Mouse (Mus musculus): ENCODE results near the gene Guk1. TPM values are rescaled to one million over a fixed set of nuclear protein-coding genes. Genes with fewer than 3 reads are reported as not detected.

The Guk1 gene
- polyA plus RNA-seq, 1 experiment from 2014 or later = 248 TPM

DNA sequence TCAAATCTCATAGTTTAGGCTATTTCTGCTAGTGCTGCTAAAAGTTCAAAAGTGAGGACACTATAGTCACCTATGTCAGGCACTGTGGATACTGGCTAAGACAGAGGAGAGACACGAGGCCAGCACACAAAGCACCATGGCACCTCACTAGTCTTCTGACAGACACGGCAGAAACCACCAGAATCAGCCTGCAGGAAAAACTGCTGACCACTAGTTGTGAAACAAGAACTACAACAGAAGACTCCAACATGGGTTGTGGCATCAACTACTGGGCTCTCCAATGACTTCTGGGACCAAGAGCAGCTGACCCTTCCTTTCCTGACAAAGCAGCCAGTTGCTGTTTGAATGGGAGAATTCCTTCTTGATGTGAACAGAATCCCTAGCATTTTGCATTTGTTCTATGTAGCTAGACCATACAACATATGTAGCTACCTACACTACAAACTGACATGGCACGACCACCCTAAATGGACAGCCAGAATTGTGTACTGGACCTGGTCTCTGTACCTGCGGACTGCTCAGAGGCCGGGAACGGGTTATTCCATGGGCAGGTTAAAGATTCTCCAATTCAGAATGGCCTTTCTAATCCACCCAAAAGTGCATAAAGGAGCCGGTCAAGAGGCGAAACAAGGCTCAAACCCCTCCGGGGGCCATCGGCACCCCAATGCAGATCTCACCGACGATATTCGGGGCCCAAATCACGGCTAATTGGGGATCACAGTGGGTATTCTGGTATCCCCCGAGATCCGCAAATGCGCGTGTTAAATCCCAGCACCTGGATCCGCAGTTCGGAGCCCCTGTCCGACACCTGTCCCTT lies 35.0 kb upstream of the Guk1 start:
- Histone ChIP-seq H3K9ac (peak overlapping the region; percentile 97), H3K27ac (peak overlapping the region; percentile 91), H3K27me3 (ENCODE audit: control insufficient read depth, insufficient read depth, low read length) (no peaks in the 10 kb centered on the region), H3K4me2 (replicated peaks) (peak overlapping the region; percentile 83), H3K9me3 (ENCODE audit: control insufficient read depth, low read length) (no peaks in the 10 kb centered on the region), H3K36me3 (replicated peaks; ENCODE audit: control insufficient read depth, insufficient read depth) (no peaks in the 10 kb centered on the region), H3K4me3 (replicated peaks; ENCODE audit: low read length) (peak overlapping the region; percentile 98), H3K4me1 (replicated peaks; ENCODE audit: control insufficient read depth, insufficient read depth, low read length) (peaks cover 28% of the 10 kb centered on the region)
- DNase-seq (ENCODE audit: low spot score) (no peak), ATAC-seq (ENCODE audit: low FRiP score) (no peak)
- 7% methylated on average over 21 of the region's 21 CpGs for WGBS

DNA sequence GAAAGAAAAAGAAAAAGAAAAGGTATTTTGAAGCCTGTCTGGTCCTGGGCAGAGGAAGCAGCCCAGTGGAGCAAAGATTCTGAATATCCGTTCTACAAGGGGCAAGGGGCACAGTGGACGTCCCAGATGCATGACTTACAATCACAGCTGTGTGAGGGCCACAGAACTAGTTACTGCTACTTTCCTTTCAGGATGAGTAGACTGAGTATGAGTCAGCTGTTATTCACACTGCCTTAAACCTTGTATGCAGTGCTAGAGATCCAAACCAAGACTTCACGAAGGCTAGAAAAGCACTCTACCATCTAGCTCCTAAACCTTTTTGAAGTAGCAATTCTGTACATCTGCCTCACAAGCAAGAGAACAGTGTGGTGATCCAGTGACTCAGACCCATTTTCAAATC lies 34.2 kb upstream of the Guk1 start:
- Histone ChIP-seq H3K4me2 (replicated peaks) (peak overlapping the region; percentile 83), H3K9me3 (ENCODE audit: control insufficient read depth, low read length) (no peaks in the 10 kb centered on the region), H3K9ac (peak overlapping the region; percentile 97), H3K4me3 (replicated peaks; ENCODE audit: low read length) (peak overlapping the region; percentile 98), H3K27me3 (ENCODE audit: control insufficient read depth, insufficient read depth, low read length) (no peaks in the 10 kb centered on the region), H3K4me1 (replicated peaks; ENCODE audit: control insufficient read depth, insufficient read depth, low read length) (peaks cover 28% of the 10 kb centered on the region), H3K27ac (no peak overlapping the region), H3K36me3 (replicated peaks; ENCODE audit: control insufficient read depth, insufficient read depth) (no peaks in the 10 kb centered on the region)
- DNase-seq (ENCODE audit: low spot score) = no peak
- WGBS = 73% methylated on average over 3 of the region's 3 CpGs
- ATAC-seq (ENCODE audit: low FRiP score) = no peak

GRCm38 (mm10) chr11:59225167-59225566 lies 33.2 kb upstream of the Guk1 start:
- ATAC-seq (ENCODE audit: low FRiP score) (no peak), DNase-seq (ENCODE audit: low spot score) (no peak)
- H3K4me2 ChIP-seq (replicated peaks) = peak overlapping the region; percentile 83
- H3K4me1 ChIP-seq (replicated peaks; ENCODE audit: control insufficient read depth, insufficient read depth, low read length) = peaks cover 28% of the 10 kb centered on the region
- H3K9ac ChIP-seq = no peak overlapping the region
- H3K9me3 ChIP-seq (ENCODE audit: control insufficient read depth, low read length) = no peaks in the 10 kb centered on the region
- no peak overlapping the region for H3K27ac ChIP-seq
- no peaks in the 10 kb centered on the region for H3K27me3 ChIP-seq (ENCODE audit: control insufficient read depth, insufficient read depth, low read length)
- H3K36me3 ChIP-seq (replicated peaks; ENCODE audit: control insufficient read depth, insufficient read depth) = no peaks in the 10 kb centered on the region
- 83% methylated on average over 2 of the region's 2 CpGs for WGBS
- no peak overlapping the region for H3K4me3 ChIP-seq (replicated peaks; ENCODE audit: low read length)

DNA sequence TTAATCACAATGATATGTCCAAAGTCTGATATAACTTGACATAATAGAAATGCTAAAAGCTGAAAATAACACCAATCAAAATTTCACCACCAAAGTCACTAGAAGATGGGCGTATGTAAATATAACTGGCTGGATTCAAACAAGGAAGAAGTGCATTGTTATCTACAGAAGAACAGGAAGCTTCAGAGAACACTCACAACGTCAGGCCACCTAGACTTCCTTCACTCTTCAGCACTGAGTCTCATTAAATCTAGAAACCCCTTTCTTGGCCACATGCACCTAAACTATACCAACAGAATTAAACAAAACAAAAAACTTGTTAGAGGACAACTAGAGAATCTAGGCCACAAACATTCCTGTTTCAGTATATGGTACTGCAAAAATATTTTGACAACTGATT lies 32.5 kb upstream of the Guk1 start:
- Histone ChIP-seq H3K9me3 (ENCODE audit: control insufficient read depth, low read length) (no peaks in the 10 kb centered on the region), H3K9ac (no peak overlapping the region), H3K27me3 (ENCODE audit: control insufficient read depth, insufficient read depth, low read length) (no peaks in the 10 kb centered on the region), H3K4me3 (replicated peaks; ENCODE audit: low read length) (no peak overlapping the region), H3K27ac (no peak overlapping the region), H3K4me1 (replicated peaks; ENCODE audit: control insufficient read depth, insufficient read depth, low read length) (peaks cover 28% of the 10 kb centered on the region), H3K36me3 (replicated peaks; ENCODE audit: control insufficient read depth, insufficient read depth) (no peaks in the 10 kb centered on the region), H3K4me2 (replicated peaks) (no peak overlapping the region)
- ATAC-seq (ENCODE audit: low FRiP score) = no peak
- no peak for DNase-seq (ENCODE audit: low spot score)
- 76% methylated on average over 2 of the region's 2 CpGs for WGBS

GRCm38 (mm10) chr11:59224025-59224424 lies 32.0 kb upstream of the Guk1 start:
- 95% methylated on average over 3 of the region's 3 CpGs for WGBS
- Histone ChIP-seq H3K4me3 (replicated peaks; ENCODE audit: low read length) (no peak overlapping the region), H3K9ac (no peak overlapping the region), H3K4me1 (replicated peaks; ENCODE audit: control insufficient read depth, insufficient read depth, low read length) (peaks cover 28% of the 10 kb centered on the region), H3K27me3 (ENCODE audit: control insufficient read depth, insufficient read depth, low read length) (no peaks in the 10 kb centered on the region), H3K36me3 (replicated peaks; ENCODE audit: control insufficient read depth, insufficient read depth) (no peaks in the 10 kb centered on the region), H3K9me3 (ENCODE audit: control insufficient read depth, low read length) (no peaks in the 10 kb centered on the region), H3K4me2 (replicated peaks) (no peak overlapping the region), H3K27ac (no peak overlapping the region)
- ATAC-seq (ENCODE audit: low FRiP score) (no peak), DNase-seq (ENCODE audit: low spot score) (no peak)

DNA sequence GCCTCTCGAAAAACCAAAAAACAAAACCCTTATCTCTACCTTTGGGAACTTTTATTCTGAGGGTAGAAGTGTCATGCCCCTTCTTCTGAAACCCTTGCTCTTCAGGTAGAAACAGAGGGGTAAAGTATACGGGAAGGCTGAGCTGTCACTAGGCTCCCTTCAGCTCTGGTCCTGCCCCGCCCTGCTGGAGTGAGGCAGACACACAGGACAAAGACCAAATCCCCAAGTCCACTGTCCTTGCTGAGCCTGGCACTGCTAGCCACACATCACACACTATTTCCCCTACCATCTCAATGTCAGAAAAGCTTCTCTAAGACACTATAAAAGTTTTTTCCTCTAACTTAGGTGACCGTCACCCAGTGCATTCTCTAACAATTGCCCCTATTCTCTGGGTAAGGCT lies 30.3 kb upstream of the Guk1 start:
- ATAC-seq (ENCODE audit: low FRiP score) = no peak
- H3K4me3 ChIP-seq (replicated peaks; ENCODE audit: low read length) = no peak overlapping the region
- WGBS = 91% methylated on average over 4 of the region's 4 CpGs
- no peak for DNase-seq (ENCODE audit: low spot score)
- H3K9me3 ChIP-seq (ENCODE audit: control insufficient read depth, low read length) = no peaks in the 10 kb centered on the region
- H3K4me2 ChIP-seq (replicated peaks) = no peak overlapping the region
- H3K4me1 ChIP-seq (replicated peaks; ENCODE audit: control insufficient read depth, insufficient read depth, low read length) = peaks cover 23% of the 10 kb centered on the region
- no peaks in the 10 kb centered on the region for H3K27me3 ChIP-seq (ENCODE audit: control insufficient read depth, insufficient read depth, low read length)
- no peaks in the 10 kb centered on the region for H3K36me3 ChIP-seq (replicated peaks; ENCODE audit: control insufficient read depth, insufficient read depth)
- H3K9ac ChIP-seq = no peak overlapping the region
- H3K27ac ChIP-seq = no peak overlapping the region

- peaks cover 18% of the 10 kb centered on the region for H3K4me1 ChIP-seq (replicated peaks; ENCODE audit: control insufficient read depth, insufficient read depth, low read length)
- no peaks in the 10 kb centered on the region for H3K36me3 ChIP-seq (replicated peaks; ENCODE audit: control insufficient read depth, insufficient read depth)
- ATAC-seq (ENCODE audit: low FRiP score) = no peak
- H3K4me3 ChIP-seq (replicated peaks; ENCODE audit: low read length) = no peak overlapping the region
- no peaks in the 10 kb centered on the region for H3K9me3 ChIP-seq (ENCODE audit: control insufficient read depth, low read length)
- no peak overlapping the region for H3K9ac ChIP-seq
- H3K4me2 ChIP-seq (replicated peaks) = no peak overlapping the region
- no peaks in the 10 kb centered on the region for H3K27me3 ChIP-seq (ENCODE audit: control insufficient read depth, insufficient read depth, low read length)
- no peak for DNase-seq (ENCODE audit: low spot score)
- H3K27ac ChIP-seq = no peak overlapping the region
Observed at GRCm38 (mm10) chr11:59221604-59222003, 29.6 kb upstream of the Guk1 start.

- Histone ChIP-seq H3K27ac (no peak overlapping the region), H3K36me3 (replicated peaks; ENCODE audit: control insufficient read depth, insufficient read depth) (0 out of 2 replicates have a peak, but pooled peaks cover 4% of the 10 kb centered on the region), H3K9me3 (ENCODE audit: control insufficient read depth, low read length) (no peaks in the 10 kb centered on the region), H3K4me3 (replicated peaks; ENCODE audit: low read length) (no peak overlapping the region), H3K4me1 (replicated peaks; ENCODE audit: control insufficient read depth, insufficient read depth, low read length) (no peaks in the 10 kb centered on the region), H3K9ac (no peak overlapping the region), H3K27me3 (ENCODE audit: control insufficient read depth, insufficient read depth, low read length) (no peaks in the 10 kb centered on the region), H3K4me2 (replicated peaks) (no peak overlapping the region)
- no peak for DNase-seq (ENCODE audit: low spot score)
- no peak for ATAC-seq (ENCODE audit: low FRiP score)
Observed at GRCm38 (mm10) chr11:59219064-59219463, 27.1 kb upstream of the Guk1 start.

- Histone ChIP-seq H3K9me3 (ENCODE audit: control insufficient read depth, low read length) (no peaks in the 10 kb centered on the region), H3K4me2 (replicated peaks) (no peak overlapping the region), H3K36me3 (replicated peaks; ENCODE audit: control insufficient read depth, insufficient read depth) (0 out of 2 replicates have a peak, but pooled peaks cover 4% of the 10 kb centered on the region), H3K27ac (no peak overlapping the region), H3K27me3 (ENCODE audit: control insufficient read depth, insufficient read depth, low read length) (no peaks in the 10 kb centered on the region), H3K9ac (no peak overlapping the region), H3K4me3 (replicated peaks; ENCODE audit: low read length) (no peak overlapping the region), H3K4me1 (replicated peaks; ENCODE audit: control insufficient read depth, insufficient read depth, low read length) (no peaks in the 10 kb centered on the region)
- DNase-seq (ENCODE audit: low spot score) (no peak), ATAC-seq (ENCODE audit: low FRiP score) (no peak)
- WGBS = 91% methylated on average over 4 of the region's 4 CpGs
Observed at GRCm38 (mm10) chr11:59218389-59218998, 26.5 kb upstream of the Guk1 start.

All from hindbrain, embryonic 14.5 days (tissue).